Mouse (Mus musculus) cerebellum, adult 11-12 months (tissue): ENCODE results near the gene Fastk.

Experiments
- DNase-seq: peaks from one replicate; pipeline ENCODE4 v3.0.0; 2022

The Fastk gene

GRCm38 (mm10) chr5:24452691-24453233 lies 7.7 kb upstream of the Fastk start:
- peak; percentile 77 for DNase-seq

DNA sequence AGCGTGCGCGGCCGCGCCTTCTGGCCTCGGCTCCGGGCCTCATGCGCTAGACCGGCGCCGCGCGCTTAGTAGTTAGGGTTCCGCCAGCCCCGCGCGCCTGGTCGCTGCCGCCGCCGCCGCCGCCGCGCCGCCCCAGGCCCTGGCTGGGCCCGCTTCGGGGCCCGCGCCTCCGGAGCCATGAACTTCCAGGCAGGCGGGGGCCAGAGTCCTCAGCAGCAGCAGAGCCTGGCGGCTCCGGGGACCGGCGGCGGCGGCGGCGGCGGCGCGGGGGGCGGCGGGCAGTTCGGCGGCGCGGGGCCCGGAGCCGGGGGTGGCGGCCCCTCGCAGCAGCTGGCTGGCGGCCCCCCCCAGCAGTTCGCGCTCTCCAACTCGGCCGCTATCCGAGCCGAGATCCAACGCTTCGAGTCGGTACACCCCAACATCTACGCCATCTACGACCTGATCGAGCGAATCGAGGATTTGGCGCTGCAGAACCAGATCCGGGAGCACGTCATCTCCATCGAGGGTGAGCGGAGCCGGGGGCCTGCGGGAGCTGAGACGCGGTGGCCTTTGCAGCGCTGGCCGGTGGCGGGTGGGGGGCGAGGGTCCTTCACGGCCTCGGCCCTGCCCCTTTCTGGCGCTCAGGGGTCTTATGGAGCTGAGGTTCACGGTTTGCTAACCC lies 7.1 kb upstream of the Fastk start, which contains the start of gene Agap3:
Gene Agap3, plus strand, starts transcription at position 148 of the 661 bp plus-strand sequence.
- DNase-seq = peak; percentile 76

- peak; percentile 89 for DNase-seq
These were observed 6.4 kb upstream of the Fastk start for GRCm38 (mm10) chr5:24451264-24452029.

- peak; percentile 88 for DNase-seq
These were observed 2.7 kb upstream of the Fastk start, which contains the start of gene Tmub1 for GRCm38 (mm10) chr5:24447624-24448298. Gene Tmub1, minus strand, starts transcription at chr5:24447854.

DNA sequence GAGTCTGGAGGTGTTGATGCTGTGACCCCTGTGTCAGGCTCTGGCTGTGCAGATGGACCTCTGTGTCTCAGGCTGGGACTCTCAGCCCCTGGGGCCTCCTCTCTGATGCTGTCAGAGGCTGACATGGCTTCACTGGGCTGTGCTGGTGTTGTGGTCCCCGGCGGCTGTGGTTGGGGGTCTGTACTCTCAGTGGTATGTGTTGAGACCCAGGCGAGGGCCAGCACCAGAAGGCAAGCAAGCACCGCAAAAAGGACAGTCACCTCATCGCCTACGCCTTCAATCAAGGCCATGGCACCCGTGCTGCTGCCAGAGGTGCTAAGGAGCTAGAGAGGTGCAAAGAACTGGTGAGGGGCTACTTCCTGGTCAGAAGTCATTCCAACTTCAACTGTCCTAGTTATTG lies 1.5 kb upstream of the Fastk start:
- peak; percentile 68 for DNase-seq

GRCm38 (mm10) chr5:24445428-24446080 lies 467 bp upstream of the Fastk start:
- peak; percentile 70 for DNase-seq

DNA sequence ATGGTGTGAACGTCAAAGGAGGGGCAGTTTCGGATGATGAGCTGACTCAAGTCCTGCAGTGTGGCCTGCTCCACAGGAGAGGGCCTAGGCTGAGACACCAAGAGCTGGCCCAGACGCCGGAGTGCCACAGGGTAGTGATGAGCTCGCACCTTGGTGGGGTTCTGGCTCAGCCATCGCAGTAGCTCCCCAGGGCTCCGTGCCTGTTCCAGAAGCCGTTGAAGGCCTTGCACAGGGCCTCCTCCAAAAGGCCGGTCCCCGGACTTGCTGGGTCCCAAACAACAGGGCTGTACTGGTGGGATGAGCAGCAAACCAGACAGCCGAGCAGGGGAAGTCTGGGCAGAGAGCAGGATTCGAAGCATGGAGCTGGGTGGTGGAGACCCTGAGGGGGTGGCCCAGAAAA lies 1.2 kb downstream of the Fastk start:
- peak; percentile 65 for DNase-seq

- peak; percentile 48 for DNase-seq
These were observed 1.9 kb downstream of the Fastk start for GRCm38 (mm10) chr5:24443204-24443603.

DNA sequence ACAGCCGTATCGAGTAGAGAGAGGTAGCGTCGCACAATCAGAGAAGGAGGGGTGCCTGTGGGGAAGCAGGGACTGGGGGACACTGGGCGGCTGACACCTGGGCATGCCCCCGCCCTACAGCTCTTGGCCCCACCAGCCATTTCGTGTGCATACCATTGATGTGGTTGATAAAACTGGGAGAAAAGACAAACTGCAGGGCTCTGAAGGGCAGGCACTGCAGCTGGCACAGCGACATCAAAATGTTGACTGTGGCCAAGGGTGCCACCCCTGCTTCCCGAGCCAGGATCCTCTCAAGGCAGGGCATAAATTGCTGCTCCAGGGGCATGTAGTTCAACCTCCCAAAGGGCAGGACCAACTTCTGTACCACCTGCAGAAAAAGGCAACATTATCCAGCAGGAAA lies 3.1 kb downstream of the Fastk start:
- DNase-seq = no peak

GRCm38 (mm10) chr5:24441187-24441586 lies 3.9 kb downstream of the Fastk start:
- DNase-seq = no peak

GRCm38 (mm10) chr5:24433993-24434392 lies 11.1 kb downstream of the Fastk start:
- DNase-seq = no peak

DNA sequence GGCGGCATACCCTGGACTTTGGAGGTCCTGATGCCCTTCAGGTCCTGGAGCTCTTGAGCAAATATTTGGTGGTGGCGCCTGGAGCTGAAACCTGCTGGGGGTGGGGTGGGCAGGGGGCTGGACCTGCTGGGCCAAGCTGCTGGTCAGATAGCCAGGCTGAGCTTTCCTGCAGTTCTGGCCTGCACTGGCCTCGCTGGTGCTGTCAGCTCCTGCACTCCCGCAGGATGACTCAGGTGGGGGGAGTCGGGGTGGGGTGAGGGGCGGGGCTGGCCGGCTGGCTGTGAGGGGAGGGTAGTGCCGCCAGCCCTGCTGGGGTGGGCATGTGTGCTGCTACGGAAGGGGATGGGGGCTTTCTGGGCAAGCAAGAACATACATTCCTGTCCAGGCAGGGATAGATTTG lies 16.5 kb downstream of the Fastk start:
- no peak for DNase-seq

DNA sequence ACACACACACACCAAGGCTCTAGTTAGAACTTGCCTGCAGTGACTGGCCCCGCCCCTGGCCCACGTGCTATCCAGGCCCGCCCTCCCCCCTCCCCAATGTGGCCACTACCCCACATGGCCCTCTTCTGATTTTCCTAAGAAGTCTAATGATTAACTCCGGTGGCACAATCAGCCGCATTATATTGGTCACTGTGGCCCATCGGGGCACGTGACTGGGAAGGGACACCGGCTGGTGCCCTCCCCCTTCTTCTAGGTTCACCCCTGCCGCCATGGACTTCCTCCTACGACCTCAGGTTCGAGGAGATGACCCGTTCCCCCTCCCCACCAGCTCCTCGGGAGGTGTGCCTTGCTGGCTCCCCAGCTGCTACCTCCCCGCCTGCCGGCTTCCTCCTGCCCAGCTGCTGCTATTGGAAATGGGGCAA lies 17.1 kb downstream of the Fastk start:
- no peak for DNase-seq

GRCm38 (mm10) chr5:24427285-24427633 lies 17.8 kb downstream of the Fastk start:
- DNase-seq = no peak

DNA sequence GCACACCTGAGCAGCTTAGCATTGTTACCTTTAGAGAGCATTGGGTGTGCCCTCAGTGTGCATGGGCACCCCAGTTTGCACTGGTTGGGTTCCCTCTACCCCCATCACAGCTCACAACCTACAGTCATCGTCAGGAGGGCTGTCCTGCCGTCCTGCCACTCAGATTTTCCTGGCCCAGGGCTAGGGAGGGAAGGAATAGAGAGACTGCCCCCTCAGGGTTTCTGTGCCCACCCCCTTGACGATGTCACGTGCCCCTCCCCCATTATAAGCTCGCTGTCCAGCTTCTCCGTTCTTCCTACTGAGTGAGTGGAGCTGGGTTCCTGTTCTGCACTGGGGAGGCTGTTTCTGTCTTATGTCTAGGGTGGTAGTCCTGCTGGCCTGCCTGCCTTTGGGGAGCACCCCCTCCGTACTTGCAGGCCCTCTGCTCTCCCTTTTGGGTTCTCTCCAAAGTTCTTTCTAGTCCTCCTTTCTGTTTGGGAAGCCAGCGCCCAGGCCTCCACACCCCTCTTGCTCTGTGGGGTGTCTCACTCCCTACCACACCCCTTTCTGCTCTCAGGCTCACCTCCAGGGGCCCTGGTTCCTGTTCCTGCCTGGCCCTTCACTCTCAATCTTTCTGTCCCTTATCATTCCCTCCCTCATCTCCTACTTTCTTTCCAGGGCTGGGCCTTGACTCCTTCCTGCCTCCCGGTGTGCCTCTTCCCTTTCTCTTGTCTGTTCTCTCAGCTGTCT lies 18.4 kb downstream of the Fastk start:
- DNase-seq = peak; percentile 60

GRCm38 (mm10) chr5:24426037-24426432 lies 19.1 kb downstream of the Fastk start:
- peak; percentile 69 for DNase-seq

DNA sequence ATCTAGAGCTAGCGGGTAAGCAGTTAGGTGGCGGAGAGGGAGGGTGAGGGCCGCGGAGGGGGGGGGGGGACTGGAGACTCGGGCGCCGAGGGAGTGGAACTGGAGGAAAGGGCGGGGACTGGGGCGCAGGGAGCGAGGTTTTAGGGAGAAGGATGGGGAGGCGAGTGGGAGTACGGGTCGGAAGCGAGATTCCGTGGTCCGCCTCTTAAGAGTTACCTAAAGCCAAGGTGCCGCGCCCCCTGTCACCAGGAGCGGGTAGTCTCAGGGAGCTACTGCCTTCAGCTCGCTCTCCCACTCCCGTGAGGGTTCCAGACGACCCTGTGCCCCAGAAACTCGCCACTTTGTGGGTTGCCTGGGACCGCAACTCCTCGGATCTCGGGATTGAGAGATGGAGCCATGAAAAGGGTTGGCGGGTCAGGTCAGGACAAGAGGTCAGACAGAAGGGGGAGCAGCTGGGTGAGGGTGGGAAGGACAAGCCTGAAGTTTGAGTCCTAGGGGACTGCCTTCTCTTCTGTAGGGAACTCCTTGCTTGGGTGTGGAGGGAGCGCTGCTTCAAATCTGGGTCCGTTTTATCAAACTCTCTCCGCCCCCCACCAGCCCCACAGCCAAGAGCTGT lies 19.6 kb downstream of the Fastk start:
- DNase-seq = no peak

GRCm38 (mm10) chr5:24424861-24425411 lies 20.2 kb downstream of the Fastk start:
- peak; percentile 81 for DNase-seq

DNA sequence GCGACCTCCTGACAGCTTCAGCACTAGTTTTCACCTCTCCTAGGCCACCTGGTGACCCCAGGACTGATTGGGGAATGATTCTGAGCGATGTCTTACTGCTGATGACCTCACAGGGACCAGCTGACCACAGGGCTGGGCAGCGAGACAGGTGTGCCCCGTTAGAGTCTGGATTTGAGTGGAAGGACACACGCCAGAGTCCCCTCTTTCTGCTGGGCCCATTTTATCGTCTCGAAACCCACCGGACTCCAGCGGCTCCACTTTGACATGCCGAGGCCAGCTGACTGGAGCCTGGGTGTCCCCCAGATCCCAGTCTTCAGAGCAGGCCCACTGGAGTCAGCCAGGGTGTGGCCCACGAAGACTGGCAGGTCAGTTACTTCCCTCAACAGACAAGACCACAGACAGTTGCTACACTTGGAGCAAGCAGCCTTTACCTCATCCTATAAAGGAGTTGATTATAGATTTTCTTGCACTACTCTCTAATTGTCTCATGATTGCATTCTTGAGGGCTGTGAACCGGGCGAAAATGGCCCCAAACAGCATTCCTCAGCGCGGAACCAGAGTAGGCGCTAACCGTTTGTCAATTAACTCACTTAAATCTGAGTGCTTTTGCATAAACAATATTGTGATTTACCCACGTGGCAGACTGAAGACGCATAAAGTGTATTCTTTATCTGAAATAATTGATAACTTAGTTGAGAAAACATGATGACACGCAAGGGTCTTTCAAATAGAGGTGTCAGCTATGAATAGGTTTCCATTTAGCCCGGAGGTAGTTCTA lies 20.9 kb downstream of the Fastk start:
- no peak for DNase-seq

DNA sequence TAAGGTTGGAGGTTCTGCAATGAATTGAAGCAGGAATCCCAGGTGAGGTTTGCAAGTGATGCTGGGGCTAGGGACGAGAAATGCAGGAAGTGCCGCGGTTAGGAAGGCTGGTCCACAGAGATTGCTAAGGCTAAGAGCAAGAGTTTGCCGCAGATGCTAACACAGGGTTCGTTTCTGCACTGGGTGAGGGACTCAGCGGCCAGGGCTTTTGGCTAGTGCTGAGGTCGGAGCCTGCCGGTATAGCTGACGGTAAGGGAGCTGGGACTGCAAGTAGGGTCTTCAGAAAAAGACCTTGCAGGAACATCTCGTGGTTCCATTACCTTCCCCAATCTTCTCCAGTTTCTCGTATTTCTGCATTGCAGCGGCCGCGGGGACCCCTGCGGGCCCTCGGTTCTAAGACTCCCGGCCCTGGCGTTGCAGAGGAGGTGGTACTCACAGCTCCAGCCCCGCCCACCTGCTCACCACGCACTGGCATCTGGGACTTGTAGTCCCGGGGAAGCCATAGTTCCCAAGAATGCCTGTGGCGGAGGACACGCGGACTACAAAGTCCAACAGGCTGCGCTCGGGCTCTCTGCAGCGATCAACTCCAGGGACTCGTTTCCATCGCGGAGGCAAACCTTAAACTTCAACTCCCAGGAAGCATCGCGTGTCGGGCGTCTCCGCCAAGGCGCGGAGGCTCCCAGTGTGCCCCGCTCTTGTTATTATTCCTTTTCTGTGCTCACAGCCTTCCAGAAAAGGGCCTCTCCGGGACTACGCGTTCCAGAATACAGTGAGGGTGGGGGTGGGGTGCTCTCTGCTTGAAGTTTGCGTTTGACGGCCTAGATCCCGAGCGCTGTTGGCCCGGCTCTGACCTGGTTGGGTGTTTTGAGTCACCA lies 21.7 kb downstream of the Fastk start, which contains the start of the genes Cdk5 and Slc4a2:
Gene Cdk5, minus strand, starts transcription at position 402 of the 875 bp plus-strand sequence.
Gene Slc4a2, plus strand, starts transcription at position 709 of the 875 bp plus-strand sequence.
- DNase-seq = peak; percentile 99
